Mouse (Mus musculus): Measurements from ENCODE around the gene Olfr1504.
"Not testable (repeated sequence)": the region's sequence is repeated elsewhere in the genome, so short reads cannot be mapped to it uniquely, and the experiment has no call there.

DNA sequence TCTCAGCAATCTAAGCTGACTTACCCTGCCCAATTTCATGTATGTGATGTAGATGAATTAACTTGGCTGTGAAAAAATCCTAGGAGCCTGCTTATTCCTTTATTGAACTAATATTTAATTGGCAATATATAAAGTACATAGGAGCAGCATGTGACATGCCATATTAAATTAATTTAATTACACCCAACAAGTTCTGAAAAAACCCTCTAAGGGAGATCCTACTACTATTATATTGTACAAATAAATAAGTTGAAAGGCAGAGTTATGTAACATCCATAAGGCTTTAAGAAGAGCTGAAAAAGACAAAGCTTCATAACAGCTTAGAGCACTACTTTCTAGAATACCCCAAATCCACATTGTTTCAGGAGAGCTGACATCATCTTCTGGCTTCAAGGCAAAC is 47.1 kb downstream of the Olfr1504 start, which contains the start of gene Olfr1501:
- not testable (repeated sequence) for TF ChIP-seq POLR2A (IDR thresholded peaks at IDR 0.05; ENCODE audit: control insufficient read depth in 1 of 2, insufficient read depth in 1 of 2, low read depth in 1 of 2, low read length in 2 of 2, poor library complexity in 1 of 2); TCF12 (IDR thresholded peaks at IDR 0.05; ENCODE audit: low read depth, low read length); ZMIZ1 (IDR thresholded peaks at IDR 0.05; ENCODE audit: low read depth, low read length); CHD1 (IDR thresholded peaks at IDR 0.05; ENCODE audit: low read depth, low read length)
